Mouse (Mus musculus): Measurements from ENCODE around the gene Swi5.

The Swi5 gene

DNA sequence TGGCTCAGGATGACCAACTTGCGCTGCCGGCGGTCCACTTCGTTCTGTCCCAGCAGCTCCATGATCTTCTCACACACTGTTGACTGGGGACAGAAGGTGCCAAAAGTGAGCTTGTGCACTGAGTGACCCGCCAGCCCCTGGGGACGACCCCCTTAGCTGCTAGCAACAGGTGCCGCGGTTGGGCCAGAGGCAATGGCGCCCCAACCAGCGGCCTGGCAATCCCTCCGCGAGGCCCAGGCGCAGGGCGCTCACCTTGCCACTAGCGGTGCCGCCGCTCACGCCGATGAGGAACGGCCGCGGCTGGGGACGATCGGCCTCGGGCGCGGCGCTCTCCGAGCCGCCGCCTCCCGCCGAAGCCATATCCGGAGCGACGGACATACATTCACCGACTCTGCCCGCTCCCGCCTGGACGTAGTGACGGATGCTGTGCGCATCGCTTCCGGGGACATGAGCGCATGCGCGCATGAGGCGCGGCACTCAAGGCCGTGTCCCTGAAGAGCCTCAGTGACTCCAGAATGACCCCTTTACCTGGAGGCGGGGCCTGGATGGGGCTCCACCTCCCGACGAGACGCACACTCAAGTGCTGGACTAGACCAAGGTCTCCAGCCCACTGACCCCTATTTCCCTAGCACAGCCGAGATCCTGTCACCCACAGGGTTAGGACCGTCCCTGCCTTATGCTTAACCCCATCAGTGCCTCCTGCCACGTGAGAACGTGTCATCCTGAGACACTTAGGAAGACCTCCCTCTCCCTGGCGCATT lies 28.0 kb downstream of the Swi5 start, which contains the start of gene Uck1:
Gene Uck1, minus strand, starts transcription at position 503 of the 761 bp plus-strand sequence.
- peak; percentile 82 for DNase-seq

DNA sequence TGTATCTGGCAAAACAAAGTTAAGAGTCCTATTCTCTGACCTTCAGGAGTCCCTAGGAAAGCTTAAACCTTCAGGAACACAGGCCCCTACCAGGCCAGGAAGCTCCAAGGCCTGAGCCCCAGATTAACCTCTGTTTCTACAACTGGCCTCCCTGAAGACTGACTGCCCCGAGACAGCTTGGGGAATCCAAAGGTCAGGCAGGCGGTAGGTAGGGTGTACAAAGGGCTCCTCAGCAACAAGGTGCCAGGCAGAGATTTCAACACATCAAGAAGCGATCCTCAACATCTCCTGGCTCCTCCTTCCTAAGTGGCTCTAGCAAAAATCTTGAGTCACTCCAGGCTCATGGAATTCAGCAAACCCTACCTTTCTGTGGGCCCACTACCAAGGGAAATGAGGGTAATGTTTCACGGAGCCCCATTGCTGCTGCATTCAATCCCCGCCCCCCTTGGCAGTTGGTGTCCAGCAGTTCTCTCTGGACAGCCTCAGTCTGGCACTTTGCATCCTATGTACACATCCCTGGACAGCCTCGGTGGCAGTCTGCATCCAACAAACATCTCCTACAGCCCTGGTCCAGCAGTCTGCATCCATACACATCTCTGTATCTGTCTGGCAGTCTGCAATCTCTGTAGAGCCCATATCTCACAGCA lies 28.9 kb downstream of the Swi5 start:
- no peak for DNase-seq

- no peak for DNase-seq
These were observed 31.6 kb downstream of the Swi5 start for GRCm38 (mm10) chr2:32256273-32256672.

DNA sequence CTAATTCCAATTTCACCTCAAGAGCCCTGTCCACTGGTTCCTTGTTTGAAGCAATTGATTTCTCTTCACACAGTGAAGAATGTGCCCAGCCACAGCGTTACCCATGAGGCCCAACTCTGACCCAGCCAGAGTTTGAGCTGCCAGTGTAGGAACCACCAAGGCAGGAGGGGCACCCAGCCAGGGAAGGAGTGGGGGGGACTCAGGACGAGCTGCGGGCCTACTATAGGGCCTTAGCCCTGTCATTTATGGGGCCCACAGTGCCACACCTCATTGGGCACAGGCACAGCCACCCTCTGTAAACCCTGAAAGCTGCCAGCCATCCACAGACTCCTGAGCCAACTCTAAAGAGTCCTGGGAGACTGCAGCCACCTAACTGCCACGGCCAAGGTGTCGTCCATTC lies 33.3 kb downstream of the Swi5 start:
- DNase-seq = no peak

DNA sequence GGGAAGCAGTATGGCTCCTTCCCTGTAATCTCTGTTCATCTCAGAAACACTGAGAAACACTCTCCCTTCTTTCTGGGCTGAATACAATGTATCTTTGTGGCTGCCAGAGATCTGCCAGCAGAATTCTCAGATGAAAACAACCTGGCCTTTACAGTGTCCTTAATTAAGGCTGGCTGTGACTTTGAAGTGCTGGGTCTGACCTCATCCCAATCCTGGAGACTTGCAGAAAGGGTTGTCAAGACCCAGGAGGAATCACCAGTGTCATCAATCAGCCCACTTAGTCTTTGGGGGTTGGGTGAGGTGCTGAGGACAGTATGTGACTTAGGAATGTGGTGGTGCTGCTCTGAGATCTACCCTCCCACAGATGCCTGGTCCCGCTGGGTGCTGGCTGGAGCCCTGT lies 34.5 kb downstream of the Swi5 start:
- DNase-seq = no peak

DNA sequence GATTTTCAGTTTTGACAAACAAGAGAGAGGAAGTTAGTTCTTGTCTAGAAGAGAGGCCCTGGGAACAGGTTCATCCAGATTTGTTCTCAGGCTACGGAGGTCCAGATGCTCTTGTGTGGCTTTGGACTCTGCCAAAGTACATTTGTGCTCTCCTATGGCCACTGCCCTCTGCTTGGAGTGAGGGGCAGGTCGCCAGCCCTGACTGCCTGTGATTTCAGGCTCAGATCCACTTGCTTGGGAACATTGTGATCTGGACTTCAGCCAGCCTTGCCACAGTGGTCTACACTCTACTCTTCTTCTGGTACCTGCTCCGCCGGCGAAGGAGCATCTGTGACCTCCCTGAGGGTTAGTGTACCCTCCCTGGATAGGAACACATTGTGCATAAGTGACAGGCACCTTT lies 35.2 kb downstream of the Swi5 start:
- no peak for DNase-seq

DNA sequence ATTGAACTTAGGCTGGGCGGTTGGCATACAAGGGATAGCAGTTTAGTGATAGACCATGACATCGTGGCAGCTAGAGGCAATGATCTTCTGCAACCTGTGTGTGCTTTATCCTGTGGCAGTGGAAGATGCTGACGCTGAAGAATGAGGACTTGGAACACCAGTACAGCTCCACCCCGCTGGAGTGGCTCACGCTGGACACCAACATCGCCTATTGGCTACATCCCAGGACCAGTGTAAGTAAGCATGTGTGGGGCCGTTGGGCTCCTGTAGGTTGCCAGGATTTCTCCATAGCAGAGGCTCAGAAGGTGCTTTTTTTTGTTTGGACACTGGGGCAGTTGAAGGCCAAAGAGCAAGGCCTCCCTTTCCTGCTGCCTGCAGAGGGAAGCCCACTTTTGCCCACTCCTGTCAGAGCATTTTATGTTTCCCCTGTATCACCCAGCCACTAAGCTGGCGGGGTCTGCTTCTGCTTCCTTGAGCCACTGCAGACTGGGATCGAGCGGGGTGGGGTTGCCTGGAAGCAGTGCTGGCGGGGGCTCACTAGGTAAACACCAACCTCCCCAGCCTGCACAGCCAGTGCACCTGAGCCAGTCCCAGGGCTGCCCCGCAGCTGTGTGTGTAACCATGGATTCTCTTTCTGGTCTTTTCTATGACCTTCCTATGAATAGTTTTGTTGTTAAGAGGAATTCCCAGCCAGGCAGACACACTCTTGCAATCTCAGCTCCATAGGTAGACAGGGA lies 35.9 kb downstream of the Swi5 start:
- DNase-seq = no peak

DNA sequence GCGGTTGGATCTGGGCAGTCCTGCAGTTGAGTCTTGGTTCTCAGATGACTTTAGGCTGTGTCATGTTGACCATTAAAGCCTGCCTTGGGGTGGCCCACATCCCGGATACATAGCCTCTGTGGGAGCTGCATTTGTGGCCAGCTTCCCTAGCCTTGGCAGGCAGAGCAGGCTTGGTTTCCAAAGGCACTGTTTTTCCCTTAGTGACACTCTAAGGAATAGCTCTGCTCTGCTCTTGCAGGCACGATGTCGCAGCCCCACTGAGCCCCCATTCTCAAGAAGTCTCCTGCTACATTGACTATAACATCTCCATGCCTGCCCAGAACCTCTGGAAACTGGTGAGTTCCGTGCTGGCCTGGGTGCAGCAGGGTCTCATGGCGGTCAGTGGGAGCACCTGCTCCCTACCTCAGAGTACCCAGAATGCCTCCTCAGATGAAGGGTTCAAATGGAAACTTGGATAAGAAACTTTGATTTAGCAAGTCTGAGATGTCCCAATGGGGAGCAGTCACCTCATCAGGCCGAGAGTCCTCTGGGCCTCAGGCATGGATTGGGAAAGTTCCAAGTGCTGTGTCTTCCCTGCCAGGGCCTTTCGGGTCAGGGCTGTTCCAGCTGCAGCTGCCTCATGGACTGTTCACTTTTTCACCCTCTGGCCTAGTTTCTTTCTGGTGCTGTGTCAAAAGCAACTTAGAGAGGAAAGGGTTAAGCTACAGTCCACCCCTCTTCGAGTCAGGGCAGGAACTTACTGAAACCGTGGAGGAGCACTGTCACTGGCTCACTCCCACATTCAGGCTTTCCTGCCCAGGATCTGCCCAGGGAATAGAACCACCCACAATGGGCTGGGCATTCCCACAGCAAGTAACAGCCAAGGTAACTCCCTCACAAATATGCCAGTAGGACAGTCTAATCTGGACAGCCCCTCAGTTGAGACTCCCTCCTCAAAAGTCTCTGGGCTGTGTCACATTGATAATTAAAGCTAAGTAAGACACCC lies 39.2 kb downstream of the Swi5 start:
- no peak for DNase-seq

DNA sequence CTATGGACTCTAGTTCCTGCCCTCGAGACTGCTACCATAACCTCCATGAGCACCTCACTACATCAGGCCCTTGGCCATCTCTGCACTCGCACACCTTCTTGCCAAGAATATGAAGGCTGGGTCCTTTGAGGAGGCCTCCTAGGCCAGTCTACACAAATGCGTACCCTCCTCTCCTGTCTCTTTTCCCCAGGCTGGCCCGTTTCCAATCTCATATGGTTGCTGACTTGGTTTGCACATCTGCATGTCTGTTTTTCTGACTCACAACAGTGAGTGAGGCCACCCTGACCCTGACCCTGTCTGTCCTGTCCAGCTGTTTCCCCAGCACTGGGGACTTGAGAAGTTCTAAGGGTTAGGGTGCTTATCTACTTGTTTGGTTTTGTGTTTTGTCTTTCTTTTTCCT lies 41.1 kb downstream of the Swi5 start:
- DNase-seq = no peak

GRCm38 (mm10) chr2:32242986-32243385 lies 44.9 kb downstream of the Swi5 start:
- DNase-seq = no peak

DNA sequence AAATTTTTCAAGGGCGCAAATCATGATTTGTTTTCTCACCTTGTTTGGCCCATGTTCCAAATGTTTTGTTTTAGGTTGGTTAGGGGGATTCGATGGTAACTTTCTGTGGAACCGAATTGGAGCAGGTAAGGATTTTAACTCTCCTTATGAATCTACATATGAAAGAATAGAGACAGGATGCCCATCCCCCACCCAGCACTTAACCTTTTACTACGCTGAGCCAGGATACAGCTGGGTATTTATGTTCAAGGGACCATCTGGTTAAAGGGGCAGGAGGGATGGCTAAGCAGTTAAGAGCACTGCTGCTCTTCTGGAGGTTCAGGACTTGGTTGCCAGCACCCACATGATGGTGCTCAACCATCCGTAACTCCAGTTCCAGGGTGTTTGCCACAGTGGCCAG lies 47.3 kb downstream of the Swi5 start:
- DNase-seq = no peak

GRCm38 (mm10) chr2:32238708-32239435 lies 49.0 kb downstream of the Swi5 start:
- no peak for DNase-seq

DNA sequence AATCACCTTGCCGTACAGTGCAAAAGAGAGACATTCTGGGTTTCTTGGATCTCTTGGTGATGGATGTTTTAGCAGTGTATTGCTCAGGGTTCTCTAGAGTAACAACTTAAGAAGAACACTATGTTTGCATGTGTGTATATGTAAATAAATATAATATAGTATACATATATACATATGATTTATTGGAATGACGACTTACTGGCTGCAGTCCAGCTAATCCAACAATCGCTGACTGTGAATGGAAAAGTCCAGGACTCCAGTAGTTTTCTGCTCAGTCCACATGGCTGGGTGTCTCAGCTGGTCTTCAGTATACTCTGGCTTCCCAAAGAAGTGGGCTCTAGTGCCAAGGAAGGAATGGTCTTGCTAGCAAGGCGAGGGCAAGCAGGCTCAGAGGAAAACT lies 50.3 kb downstream of the Swi5 start:
- DNase-seq = no peak

DNA sequence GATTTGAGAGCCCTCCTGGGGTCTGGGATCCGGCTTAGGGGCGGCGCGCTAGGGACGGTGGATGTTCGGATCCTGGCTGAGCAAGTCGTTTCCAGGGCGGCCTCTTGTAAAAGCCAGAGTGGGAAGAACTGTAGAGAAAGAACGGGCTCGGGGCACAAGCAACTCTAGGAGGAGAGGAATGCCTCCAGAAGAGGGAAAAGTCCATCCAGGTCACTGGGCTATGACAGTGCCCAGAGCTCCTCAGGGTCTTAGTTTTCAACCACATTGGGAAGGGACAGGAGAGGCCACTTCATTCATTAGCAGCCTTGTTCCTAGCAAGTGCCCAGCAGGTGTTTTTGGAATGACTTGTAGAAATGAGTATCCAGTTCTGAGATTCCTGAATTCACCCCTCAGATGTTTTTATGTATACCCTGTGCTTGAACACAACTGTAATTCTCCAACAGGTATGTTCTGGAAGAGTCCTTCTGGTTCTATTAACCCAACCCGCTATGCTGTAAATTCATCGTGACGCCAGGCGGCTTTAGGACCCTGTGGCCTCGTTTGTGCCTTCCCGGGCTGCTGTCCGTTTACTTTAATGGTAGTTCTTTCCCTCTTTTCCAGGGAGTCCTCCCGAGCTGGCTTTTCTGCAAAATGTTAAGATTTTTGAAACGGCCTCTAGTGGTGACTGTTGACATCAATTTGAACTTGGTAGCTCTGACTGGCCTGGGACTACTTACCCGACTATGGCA lies 51.0 kb downstream of the Swi5 start:
- peak; percentile 26 for DNase-seq

GRCm38 (mm10) chr2:32235886-32236759 lies 51.8 kb downstream of the Swi5 start, which contains the start of gene Pomt1:
TSS of gene Pomt1 (plus strand) at chr2:32236590.
- DNase-seq = peak; percentile 90

GRCm38 (mm10) chr2:32235433-32235832 lies 52.4 kb downstream of the Swi5 start:
- no peak for DNase-seq
